Mouse (Mus musculus) heart, embryonic 16.5 days (tissue): ENCODE results near the gene Kifc1. TPM values are rescaled to one million over a fixed set of nuclear protein-coding genes. Genes with fewer than 3 reads are reported as not detected.

Experiments
- ATAC-seq: fragments of 200-750 bp; cut with Nextera tagmentation; replicated peaks from 2 replicates; pipeline ENCODE4 v1.8.0; 2017; ENCODE audit warnings: moderate number of reproducible peaks; ENCODE audit not compliant: insufficient read depth, low FRiP score; ENCODE audit errors: extremely low read depth
- H3K27ac ChIP-seq: fragments of 300-500 bp; sonication (generic); 2 replicates; pipeline ENCODE4 v1.5.1; 2014; ENCODE audit warnings: mild to moderate bottlenecking, low read length, control low read depth, moderate library complexity
- H3K27me3 ChIP-seq: fragments of 300-500 bp; sonication (generic); 2 replicates; pipeline ENCODE4 v1.6.1; 2014; ENCODE audit warnings: low read length, mixed read lengths; ENCODE audit not compliant: control insufficient read depth, insufficient read depth
- H3K36me3 ChIP-seq: fragments of 300-500 bp; sonication (generic); 2 replicates; pipeline ENCODE4 v1.6.1; 2014; ENCODE audit not compliant: control insufficient read depth, insufficient read depth
- H3K4me1 ChIP-seq: fragments of 300-500 bp; sonication (generic); 2 replicates; pipeline ENCODE4 v1.6.1; 2014; ENCODE audit warnings: low read length, mixed read lengths; ENCODE audit not compliant: control insufficient read depth, insufficient read depth
- H3K4me2 ChIP-seq: fragments of 300-500 bp; sonication (generic); 2 replicates; pipeline ENCODE4 v1.6.1; 2014; ENCODE audit warnings: low read depth, mild to moderate bottlenecking, control low read depth, low read length
- H3K4me3 ChIP-seq: fragments of 300-500 bp; sonication (generic); 2 replicates; pipeline ENCODE4 v1.5.1; 2014; ENCODE audit warnings: mild to moderate bottlenecking, control low read depth, low read length
- H3K9ac ChIP-seq: fragments of 300-500 bp; sonication (generic); 2 replicates; pipeline ENCODE4 v1.6.1; 2014; ENCODE audit warnings: low read length, control low read depth
- H3K9me3 ChIP-seq: fragments of 300-500 bp; sonication (generic); replicated peaks from 2 replicates; pipeline ENCODE4 v1.6.1; 2016; ENCODE audit warnings: low read length; ENCODE audit not compliant: control insufficient read depth
- WGBS: fragments of 180-500 bp; shearing (Covaris S2); extraction: QIAGEN DNeasy Blood & Tissue Kit; methylation state at CpG from one replicate; pipeline ENCODE4 v1.1.7; 2014; 5-methylcytosine and 5-hydroxymethylcytosine counted together
- polyA plus RNA-seq: library from polyadenylated mRNA; unstranded; fragments of >200 nt; fragmentation: Nextera tagmentation; extraction: Ambion mirVana; gene quantifications from 2 replicates; pipeline ENCODE4 v1.2.1, GENCODE M21; 2015

The Kifc1 gene
- polyA plus RNA-seq, 1 experiment from 2014 or later: 8.3 TPM

GRCm38 (mm10) chr17:33930280-33931158 lies 40.1 kb upstream of the Kifc1 start:
- H3K27ac ChIP-seq: peak overlapping the region; percentile 100
- H3K4me3 ChIP-seq: peak overlapping the region; percentile 64
- H3K36me3 ChIP-seq: peaks cover 16% of the 10 kb centered on the region
- no peaks in the 10 kb centered on the region for H3K27me3 ChIP-seq
- under 1% methylated on average over 45 of the region's 45 CpGs for WGBS
- H3K9ac ChIP-seq: peak overlapping the region; percentile 79
- peak; percentile 5; the same call in 1 of the 2 replicates for ATAC-seq
- peak overlapping the region; percentile 97 for H3K4me2 ChIP-seq
- no peaks in the 10 kb centered on the region for H3K9me3 ChIP-seq
- peaks cover 16% of the 10 kb centered on the region for H3K4me1 ChIP-seq

GRCm38 (mm10) chr17:33929371-33930279 lies 39.2 kb upstream of the Kifc1 start, which contains the start of gene Rgl2:
Rgl2 (plus strand) TSS chr17:33929543.
- Histone ChIP-seq H3K27me3 (no peaks in the 10 kb centered on the region), H3K4me1 (peaks cover 16% of the 10 kb centered on the region), H3K9me3 (no peaks in the 10 kb centered on the region), H3K4me2 (peak within 1 kb of the TSS; percentile 97), H3K27ac (peak within 1 kb of the TSS; percentile 100), H3K36me3 (peaks cover 13% of the 10 kb centered on the region), H3K9ac (peak within 1 kb of the TSS; percentile 79), H3K4me3 (peak within 1 kb of the TSS; percentile 64)
- peak; percentile 82 for ATAC-seq
- WGBS: under 1% methylated on average over 76 of the region's 80 CpGs

GRCm38 (mm10) chr17:33928251-33928947 lies 37.9 kb upstream of the Kifc1 start:
- Histone ChIP-seq H3K36me3 (peaks cover 8% of the 10 kb centered on the region), H3K27me3 (no peaks in the 10 kb centered on the region), H3K4me2 (peak overlapping the region; percentile 97), H3K9ac (peak overlapping the region; percentile 79), H3K4me3 (peak overlapping the region; percentile 64), H3K4me1 (peaks cover 16% of the 10 kb centered on the region), H3K27ac (no peak overlapping the region), H3K9me3 (no peaks in the 10 kb centered on the region)
- no peak for ATAC-seq
- 55% methylated on average over 21 of the region's 21 CpGs for WGBS

- Histone ChIP-seq H3K36me3 (0 out of 2 replicates have a peak, but pooled peaks cover 3% of the 10 kb centered on the region), H3K9me3 (no peaks in the 10 kb centered on the region), H3K4me3 (no peak overlapping the region), H3K27me3 (no peaks in the 10 kb centered on the region), H3K4me1 (peaks cover 15% of the 10 kb centered on the region), H3K9ac (no peak overlapping the region), H3K4me2 (no peak overlapping the region), H3K27ac (no peak overlapping the region)
- WGBS: 76% methylated on average over 17 of the region's 17 CpGs
- no peak for ATAC-seq
Observed at GRCm38 (mm10) chr17:33926207-33926932, 35.9 kb upstream of the Kifc1 start.

- no peak for ATAC-seq
- Histone ChIP-seq H3K27me3 (no peaks in the 10 kb centered on the region), H3K9ac (no peak overlapping the region), H3K27ac (no peak overlapping the region), H3K9me3 (no peaks in the 10 kb centered on the region), H3K4me2 (no peak overlapping the region), H3K4me3 (no peak overlapping the region), H3K36me3 (0 out of 2 replicates have a peak, but pooled peaks cover 3% of the 10 kb centered on the region), H3K4me1 (peaks cover 7% of the 10 kb centered on the region)
- WGBS: 81% methylated on average over 21 of the region's 21 CpGs
Observed at GRCm38 (mm10) chr17:33925406-33926116, 35.1 kb upstream of the Kifc1 start.

GRCm38 (mm10) chr17:33924577-33925283 lies 34.3 kb upstream of the Kifc1 start:
- Histone ChIP-seq H3K4me2 (no peak overlapping the region), H3K9ac (no peak overlapping the region), H3K9me3 (no peaks in the 10 kb centered on the region), H3K27ac (no peak overlapping the region), H3K4me3 (no peak overlapping the region), H3K27me3 (no peaks in the 10 kb centered on the region), H3K4me1 (peaks cover 7% of the 10 kb centered on the region; the same call in 1 of the 2 replicates), H3K36me3 (0 out of 2 replicates have a peak, but pooled peaks cover 3% of the 10 kb centered on the region)
- ATAC-seq: no peak
- 82% methylated on average over 10 of the region's 10 CpGs for WGBS

GRCm38 (mm10) chr17:33921361-33921760 lies 30.9 kb upstream of the Kifc1 start:
- Histone ChIP-seq H3K9ac (no peak overlapping the region), H3K9me3 (no peaks in the 10 kb centered on the region), H3K36me3 (peaks cover 13% of the 10 kb centered on the region), H3K4me1 (peaks cover 17% of the 10 kb centered on the region), H3K4me3 (no peak overlapping the region), H3K27ac (no peak overlapping the region), H3K27me3 (no peaks in the 10 kb centered on the region), H3K4me2 (no peak overlapping the region)
- 85% methylated on average over 7 of the region's 7 CpGs for WGBS
- no peak for ATAC-seq
